Mouse (Mus musculus) liver, postnatal 0 days (tissue): ENCODE data around the gene Fads2. TPM values are rescaled to one million over a fixed set of nuclear protein-coding genes. Genes with fewer than 3 reads are reported as not detected.

Experiments
- ATAC-seq: fragments of 200-750 bp; cut with Nextera tagmentation; 2 replicates; pipeline ENCODE4 v1.8.0; 2017; ENCODE audit warnings: mild to moderate bottlenecking, moderate library complexity
- DNase-seq: peaks from one replicate; pipeline ENCODE4 v3.0.0-alpha.2; 2016
- H3K27ac ChIP-seq: fragments of 300-500 bp; sonication (generic); 2 replicates; pipeline ENCODE4 v1.5.1; 2014; ENCODE audit warnings: antibody characterized with exemption, moderate library complexity, mild to moderate bottlenecking, low read depth
- H3K27me3 ChIP-seq: fragments of 300-500 bp; sonication (generic); 2 replicates; pipeline ENCODE4 v1.6.1; 2014; ENCODE audit warnings: low read length, control low read depth, mixed read lengths; ENCODE audit not compliant: insufficient read depth
- H3K36me3 ChIP-seq: fragments of 300-500 bp; sonication (generic); replicated peaks from 2 replicates; pipeline ENCODE4 v1.6.1; 2014; ENCODE audit warnings: mild to moderate bottlenecking, control low read depth, low read length, moderate library complexity, mixed read lengths; ENCODE audit not compliant: insufficient read depth
- H3K4me1 ChIP-seq: fragments of 300-500 bp; sonication (generic); 2 replicates; pipeline ENCODE4 v1.6.1; 2014; ENCODE audit warnings: antibody characterized with exemption, mild to moderate bottlenecking, control low read depth; ENCODE audit not compliant: insufficient read depth
- H3K4me2 ChIP-seq: fragments of 300-500 bp; sonication (generic); 2 replicates; pipeline ENCODE4 v1.6.1; 2014; ENCODE audit warnings: low read depth, mild to moderate bottlenecking, low read length, moderate library complexity, mixed read lengths
- H3K4me3 ChIP-seq: fragments of 300-500 bp; sonication (generic); 2 replicates; pipeline ENCODE4 v1.5.1; 2014; ENCODE audit warnings: low read depth, low read length
- H3K9ac ChIP-seq: fragments of 300-500 bp; sonication (generic); replicated peaks from 2 replicates; pipeline ENCODE4 v1.6.1; 2014; ENCODE audit warnings: mild to moderate bottlenecking, moderate library complexity
- H3K9me3 ChIP-seq: fragments of 300-500 bp; sonication (generic); 2 replicates; pipeline ENCODE4 v1.6.1; 2016; ENCODE audit warnings: mild to moderate bottlenecking, control low read depth, low read length, mixed read lengths
- CTCF ChIP-seq: sonication (generic); IDR thresholded peaks from 2 replicates; pipeline ENCODE4 v1.5.1; 2016; ENCODE audit warnings: antibody characterized with exemption, low read depth
- EP300 ChIP-seq: IDR thresholded peaks from 2 replicates; pipeline ENCODE4 v1.6.1; 2016; ENCODE audit warnings: antibody characterized with exemption, low read depth, mild to moderate bottlenecking
- WGBS: fragments of 180-500 bp; shearing (Covaris S2); extraction: QIAGEN DNeasy Blood & Tissue Kit; methylation state at CpG from one replicate; pipeline ENCODE4 v1.1.7; 2014; ENCODE audit not compliant: insufficient replicate concordance; 5-methylcytosine and 5-hydroxymethylcytosine counted together
- polyA plus RNA-seq: library from polyadenylated mRNA; unstranded; fragments of >200 nt; fragmentation: Nextera tagmentation; extraction: Ambion mirVana; gene quantifications from 2 replicates; pipeline ENCODE4 v1.2.1, GENCODE M21; 2015

Fads2 gene
- polyA plus RNA-seq, 1 experiment from 2014 or later: 216 TPM

- ATAC-seq: no peak
- Histone ChIP-seq H3K4me2 (no peak overlapping the region), H3K36me3 (peaks cover 68% of the 10 kb centered on the region), H3K4me3 (no peak overlapping the region), H3K27me3 (no peaks in the 10 kb centered on the region), H3K9ac (no peak overlapping the region), H3K4me1 (peaks cover 13% of the 10 kb centered on the region; the same call in 1 of the 2 replicates), H3K9me3 (no peaks in the 10 kb centered on the region), H3K27ac (no peak overlapping the region)
- no peak for DNase-seq
- TF ChIP-seq EP300: no peak
- no peak for TF ChIP-seq CTCF
- WGBS: 96% methylated on average over 2 of the region's 2 CpGs
Measured at GRCm38 (mm10) chr19:10029746-10030145, 71.8 kb downstream of the Fads2 start.

- ATAC-seq (peak; percentile 61), DNase-seq (peak; percentile 59)
- no peaks in the 10 kb centered on the region for H3K27me3 ChIP-seq
- no peak overlapping the region for H3K4me3 ChIP-seq
- WGBS: 17% methylated on average over 8 of the region's 8 CpGs
- no peaks in the 10 kb centered on the region for H3K9me3 ChIP-seq
- no peak overlapping the region for H3K9ac ChIP-seq
- H3K36me3 ChIP-seq: peaks cover 33% of the 10 kb centered on the region
- peak overlapping the region; percentile 61 for H3K27ac ChIP-seq
- H3K4me2 ChIP-seq: no peak overlapping the region
- no peak for TF ChIP-seq EP300
- no peak for TF ChIP-seq CTCF
- H3K4me1 ChIP-seq: peaks cover 33% of the 10 kb centered on the region
Measured at GRCm38 (mm10) chr19:10025169-10025875, 76.2 kb downstream of the Fads2 start.

DNA sequence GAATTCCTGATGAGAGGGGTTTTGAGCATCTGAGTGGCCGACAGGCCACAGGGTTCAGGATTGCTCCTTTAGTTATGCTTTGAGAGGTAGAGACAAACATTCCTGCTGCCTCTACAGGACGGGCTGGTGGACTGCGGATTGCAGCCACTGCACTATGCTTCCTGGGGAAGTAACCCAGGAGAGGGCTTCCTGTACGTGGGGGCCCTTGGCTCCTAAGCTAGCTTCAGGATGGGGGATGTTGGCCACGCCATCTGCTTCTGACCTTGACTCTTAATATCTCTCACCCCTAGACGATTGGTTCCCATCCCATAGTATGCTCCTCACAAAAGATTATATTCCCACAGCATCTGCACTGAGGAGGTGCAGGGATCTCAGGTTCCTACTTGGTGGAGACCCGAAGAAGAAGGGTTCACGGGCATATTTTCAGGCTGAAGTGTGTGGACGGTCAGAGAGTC lies 78.2 kb downstream of the Fads2 start:
- WGBS: 39% methylated on average over 9 of the region's 9 CpGs
- Histone ChIP-seq H3K9ac (no peak overlapping the region), H3K36me3 (peaks cover 27% of the 10 kb centered on the region), H3K4me2 (no peak overlapping the region), H3K9me3 (no peaks in the 10 kb centered on the region), H3K4me3 (no peak overlapping the region), H3K27ac (peak overlapping the region; percentile 60), H3K27me3 (no peaks in the 10 kb centered on the region), H3K4me1 (peaks cover 48% of the 10 kb centered on the region)
- DNase-seq (no peak), ATAC-seq (peak; percentile 20)
- no peak for TF ChIP-seq CTCF
- TF ChIP-seq EP300: no peak

- Histone ChIP-seq H3K27ac (peak overlapping the region; percentile 60), H3K27me3 (no peaks in the 10 kb centered on the region), H3K4me3 (no peak overlapping the region), H3K9me3 (no peaks in the 10 kb centered on the region), H3K4me2 (no peak overlapping the region), H3K36me3 (peaks cover 23% of the 10 kb centered on the region), H3K4me1 (peaks cover 53% of the 10 kb centered on the region), H3K9ac (no peak overlapping the region)
- TF ChIP-seq CTCF (peak; percentile 63), EP300 (no peak)
- DNase-seq: no peak
- no peak for ATAC-seq
- WGBS: 58% methylated on average over 5 of the region's 5 CpGs
Measured at GRCm38 (mm10) chr19:10022414-10023303, 78.9 kb downstream of the Fads2 start.

GRCm38 (mm10) chr19:10021981-10022380 lies 79.6 kb downstream of the Fads2 start:
- Histone ChIP-seq H3K27me3 (no peaks in the 10 kb centered on the region), H3K4me1 (peaks cover 58% of the 10 kb centered on the region), H3K4me3 (no peak overlapping the region), H3K9ac (no peak overlapping the region), H3K9me3 (no peaks in the 10 kb centered on the region), H3K27ac (peak overlapping the region; percentile 19; the same call in 1 of the 2 replicates), H3K4me2 (peak overlapping the region; percentile 14; the same call in 1 of the 2 replicates), H3K36me3 (peaks cover 17% of the 10 kb centered on the region)
- DNase-seq (no peak), ATAC-seq (no peak)
- TF ChIP-seq EP300 (no peak), CTCF (no peak)
- WGBS: 63% methylated on average over 2 of the region's 2 CpGs

DNA sequence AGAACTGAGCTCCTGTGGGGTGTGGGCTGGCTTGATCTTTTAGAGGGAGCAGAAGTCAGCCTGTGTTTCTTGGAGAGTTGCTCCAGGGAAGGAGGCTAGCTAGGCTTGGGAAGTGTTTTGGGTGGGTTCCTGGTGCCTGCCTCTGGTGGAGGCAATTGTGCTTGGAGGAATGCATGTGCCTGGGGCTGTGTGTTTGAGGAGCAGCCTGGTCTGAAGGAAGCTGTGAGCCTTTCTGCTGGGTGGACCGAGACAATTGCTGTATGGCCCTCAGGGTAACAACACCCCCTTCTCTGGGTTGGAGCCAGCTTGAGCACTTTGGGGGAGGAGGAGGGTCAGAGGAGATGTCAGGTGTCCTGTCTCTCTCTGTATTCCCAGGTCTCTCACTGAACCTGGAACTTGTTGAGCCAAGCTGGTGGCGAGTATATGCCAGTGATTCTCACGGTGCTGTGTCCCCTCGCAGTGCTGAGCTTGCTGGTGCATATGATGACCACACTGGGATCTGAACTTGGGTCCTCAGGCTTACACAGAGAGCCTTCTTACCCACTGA lies 82.3 kb downstream of the Fads2 start:
- peaks cover 14% of the 10 kb centered on the region for H3K36me3 ChIP-seq
- no peaks in the 10 kb centered on the region for H3K27me3 ChIP-seq
- DNase-seq (peak; percentile 13), ATAC-seq (no peak)
- no peak for TF ChIP-seq EP300
- TF ChIP-seq CTCF: no peak
- H3K4me2 ChIP-seq: peak overlapping the region; percentile 94
- peak overlapping the region; percentile 66 for H3K4me3 ChIP-seq
- no peaks in the 10 kb centered on the region for H3K9me3 ChIP-seq
- H3K4me1 ChIP-seq: peaks cover 47% of the 10 kb centered on the region
- 75% methylated on average over 4 of the region's 4 CpGs for WGBS
- H3K9ac ChIP-seq: peak overlapping the region; percentile 67
- no peak overlapping the region for H3K27ac ChIP-seq
